Mouse (Mus musculus) lung, postnatal 0 days (tissue): ENCODE results near the gene Mtif3.

Source experiments
- CTCF ChIP-seq: IDR thresholded peaks from 2 replicates; pipeline ENCODE4 v1.5.1; 2016; ENCODE audit warnings: antibody characterized with exemption, mild to moderate bottlenecking
- EP300 ChIP-seq: IDR thresholded peaks from 2 replicates; pipeline ENCODE4 v1.6.1; 2016; ENCODE audit warnings: antibody characterized with exemption, mild to moderate bottlenecking, control low read depth

DNA sequence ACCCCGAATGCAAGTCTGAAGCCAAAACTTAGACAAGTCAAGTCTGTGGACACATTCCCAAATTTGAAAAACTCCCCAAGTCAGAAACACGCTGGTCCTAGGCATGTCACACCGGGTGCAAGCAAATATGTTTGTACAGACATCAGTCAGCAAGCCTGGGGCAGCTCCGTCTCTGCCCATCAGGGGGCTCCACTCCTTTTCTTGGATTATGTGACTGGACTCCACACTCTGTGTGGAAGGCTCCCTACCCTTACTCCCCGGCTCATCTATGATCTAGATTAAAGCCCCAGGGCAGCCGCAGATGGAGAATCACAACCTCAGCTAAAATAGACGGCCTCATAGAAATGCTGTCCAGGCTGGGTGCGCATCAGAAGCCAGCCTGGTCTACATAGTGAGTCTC lies 47.3 kb downstream of the Mtif3 start:
- TF ChIP-seq CTCF (peak; percentile 26), EP300 (no peak)
